Mouse (Mus musculus): Measurements from ENCODE around the gene Ell2.

- TF ChIP-seq CTCF (IDR thresholded peaks at IDR 0.05; ENCODE audit: low read depth) (no peak), EP300 (optimal IDR thresholded peaks at IDR 0.05) (no peak)
These were observed 112.6 kb downstream of the Ell2 start for GRCm38 (mm10) chr13:75818945-75819706.
